Mouse (Mus musculus) lung, postnatal 10 days (tissue): ENCODE data around the gene Rtkn2.

Source experiments
- DNase-seq: peaks from one replicate; pipeline ENCODE4 v3.0.0; 2021

Gene Rtkn2

DNA sequence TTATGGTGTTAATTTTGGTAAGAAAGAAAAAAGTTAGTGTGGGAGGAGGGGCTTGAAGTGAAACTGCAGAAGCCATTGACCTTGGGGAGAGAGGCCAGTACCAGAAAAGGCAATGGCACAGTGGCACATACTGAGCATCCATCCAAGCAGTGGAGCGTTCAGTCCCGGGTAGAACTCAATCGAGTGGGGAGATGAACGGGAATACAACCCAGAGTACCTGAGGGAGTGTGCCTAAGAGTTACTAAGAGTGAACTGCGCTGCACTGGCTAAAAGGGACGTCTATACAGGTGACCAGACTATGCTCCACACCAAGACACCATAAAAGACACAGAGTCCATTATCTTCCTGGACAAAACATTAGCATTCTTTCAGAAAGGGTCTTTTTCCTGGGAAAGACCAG is 128.3 kb downstream of the Rtkn2 start:
- no peak for DNase-seq
